Mouse (Mus musculus) kidney, adult 2 months (tissue): ENCODE measurements around the gene Aspm. TPM values are rescaled to one million over a fixed set of nuclear protein-coding genes. Genes with fewer than 3 reads are reported as not detected.

Experiments
- DNase-seq: peaks from one replicate; pipeline ENCODE4 v3.0.0; 2021
- H3K27ac ChIP-seq: fragments of 200-500 bp; 2 replicates; pipeline ENCODE4 v1.5.1; 2012; ENCODE audit warnings: low read depth, low read length, control low read depth, inconsistent platforms; ENCODE audit not compliant: insufficient read depth
- H3K27me3 ChIP-seq: fragments of 200-500 bp; replicated peaks from 2 replicates; pipeline ENCODE4 v1.6.1; 2012; ENCODE audit warnings: mild to moderate bottlenecking, moderate library complexity, low read length, inconsistent platforms; ENCODE audit not compliant: control insufficient read depth, insufficient read depth
- H3K36me3 ChIP-seq: fragments of 200-500 bp; 2 replicates; pipeline ENCODE4 v1.6.1; 2012; ENCODE audit warnings: mild to moderate bottlenecking, moderate library complexity, low read length, inconsistent platforms; ENCODE audit not compliant: control insufficient read depth, insufficient read depth
- H3K4me1 ChIP-seq: fragments of 200-500 bp; 2 replicates; pipeline ENCODE4 v1.6.1; 2011; ENCODE audit warnings: low read length; ENCODE audit not compliant: control insufficient read depth, insufficient read depth
- H3K4me3 ChIP-seq: fragments of 200-500 bp; 2 replicates; pipeline ENCODE4 v1.5.1; 2011; ENCODE audit warnings: mild to moderate bottlenecking, low read depth, low read length, control low read depth; ENCODE audit not compliant: insufficient read depth
- CTCF ChIP-seq: fragments of 200-500 bp; conservative IDR thresholded peaks from 2 replicates; pipeline ENCODE4 v1.5.1; 2011; ENCODE audit warnings: low read depth, mild to moderate bottlenecking, control low read depth, low read length, moderate library complexity, mixed read lengths; ENCODE audit not compliant: insufficient read depth, insufficient read length
- POLR2A ChIP-seq: fragments of 200-500 bp; IDR thresholded peaks from one replicate; pipeline ENCODE4 v1.6.1; 2011; ENCODE audit warnings: low read depth, low read length, control low read depth
- WGBS: fragments of 180-500 bp; shearing (Covaris S2); methylation state at CpG from one replicate; pipeline ENCODE4 v1.1.7; 2018; 5-methylcytosine and 5-hydroxymethylcytosine counted together
- polyA plus RNA-seq: library from polyadenylated mRNA; depleted of rRNA; stranded (reverse); fragments of >200 nt; gene quantifications from 2 replicates; pipeline ENCODE4 v1.2.3, GENCODE M21; 2012

Aspm gene
- polyA plus RNA-seq, 1 experiment, result 0.23 TPM

DNA sequence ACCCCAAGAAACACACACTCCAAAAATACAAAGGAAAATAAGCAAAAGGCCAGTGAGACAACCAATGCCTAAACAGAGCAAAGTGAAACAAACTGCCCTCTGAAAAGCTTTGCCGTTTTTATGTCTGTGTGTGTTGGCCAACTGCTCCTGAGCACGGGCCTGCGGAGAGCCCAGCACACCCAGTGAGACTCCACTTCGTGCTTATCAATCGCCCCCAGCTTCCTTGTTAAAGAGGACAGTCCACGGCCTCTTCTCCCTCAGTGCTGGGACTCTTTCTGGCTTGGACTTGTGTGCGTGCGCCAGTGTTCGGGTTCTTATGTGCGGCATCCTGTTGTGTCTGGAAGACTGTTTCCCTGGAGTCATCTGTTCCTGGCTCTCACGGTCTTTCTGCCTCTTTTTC lies 11.4 kb downstream of the Aspm start:
- no peak for DNase-seq
- Histone ChIP-seq H3K36me3 (no peaks in the 10 kb centered on the region), H3K27ac (no peak overlapping the region), H3K27me3 (no peaks in the 10 kb centered on the region), H3K4me1 (no peaks in the 10 kb centered on the region), H3K4me3 (no peak overlapping the region)
- 92% methylated on average over 11 of the region's 11 CpGs for WGBS
- TF ChIP-seq POLR2A (no peak), CTCF (no peak)

DNA sequence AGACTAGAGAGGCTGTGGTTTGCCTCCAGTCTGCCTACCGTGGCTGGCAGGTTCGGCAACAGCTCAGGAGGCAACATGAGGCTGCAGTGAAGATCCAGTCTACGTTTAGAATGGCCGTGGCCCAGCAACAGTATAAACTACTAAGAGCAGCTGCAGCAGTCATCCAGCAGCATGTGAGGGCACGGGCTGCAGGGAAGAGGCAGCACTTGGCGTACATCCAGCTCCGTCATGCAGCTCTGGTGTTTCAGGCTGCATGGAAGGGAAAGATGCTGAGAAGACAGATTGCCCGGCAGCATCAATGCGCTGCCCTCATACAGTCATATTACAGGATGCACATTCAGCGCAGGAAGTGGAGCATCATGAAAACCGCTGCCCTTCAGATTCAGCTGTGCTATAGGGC lies 24.3 kb downstream of the Aspm start:
- Histone ChIP-seq H3K4me1 (no peaks in the 10 kb centered on the region), H3K27me3 (no peaks in the 10 kb centered on the region), H3K36me3 (no peaks in the 10 kb centered on the region), H3K27ac (no peak overlapping the region), H3K4me3 (no peak overlapping the region)
- no peak for DNase-seq
- TF ChIP-seq CTCF (no peak), POLR2A (no peak)
- 92% methylated on average over 11 of the region's 11 CpGs for WGBS

DNA sequence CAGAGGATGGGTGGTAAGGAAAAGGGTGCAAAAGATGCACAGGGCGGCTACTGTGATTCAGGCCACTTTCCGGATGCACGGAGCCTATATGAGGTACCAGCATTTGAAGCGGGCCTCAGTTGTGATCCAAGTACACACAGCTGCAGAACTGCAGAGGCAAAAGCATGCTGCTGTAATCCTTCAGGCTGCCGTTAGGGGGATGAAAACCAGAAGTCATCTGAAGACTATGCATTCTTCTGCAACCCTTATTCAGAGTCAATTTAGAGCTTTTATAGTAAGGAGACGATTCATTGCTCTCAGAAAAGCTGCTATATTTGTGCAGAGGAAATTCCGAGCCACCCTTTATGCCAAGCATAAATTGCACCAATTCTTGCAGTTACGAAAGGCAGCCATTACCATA lies 25.7 kb downstream of the Aspm start:
- WGBS, result 94% methylated on average over 8 of the region's 8 CpGs

DNA sequence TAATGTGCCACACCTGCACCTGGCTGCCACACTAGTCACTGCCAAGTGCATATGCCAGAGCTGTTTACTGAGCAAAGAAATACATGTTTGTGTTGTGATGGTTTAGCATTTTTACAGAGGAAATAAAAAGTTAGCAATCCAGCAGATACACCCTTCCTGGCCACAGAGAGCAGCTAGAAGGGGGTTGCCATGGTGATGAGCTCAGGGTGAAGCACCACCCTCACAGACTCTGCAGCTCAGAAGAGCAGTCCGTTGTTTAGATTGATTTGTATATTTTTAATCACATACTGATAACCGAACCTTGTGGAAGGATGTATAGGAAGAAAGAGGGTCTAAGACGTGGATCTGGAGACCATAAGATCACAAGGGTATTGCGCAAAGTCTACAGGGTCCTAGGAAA lies 26.6 kb downstream of the Aspm start:
- DNase-seq, result no peak
- Histone ChIP-seq H3K4me1 (no peaks in the 10 kb centered on the region), H3K27me3 (no peaks in the 10 kb centered on the region), H3K4me3 (no peak overlapping the region), H3K27ac (no peak overlapping the region), H3K36me3 (no peaks in the 10 kb centered on the region)
- TF ChIP-seq CTCF, result no peak
- no peak for TF ChIP-seq POLR2A
- 86% methylated on average over 4 of the region's 4 CpGs for WGBS

More for the DNA sequence above, 25.7 kb downstream of the Aspm start:
- Histone ChIP-seq H3K4me1 (no peaks in the 10 kb centered on the region), H3K36me3 (no peaks in the 10 kb centered on the region), H3K27ac (no peak overlapping the region), H3K4me3 (no peak overlapping the region), H3K27me3 (no peaks in the 10 kb centered on the region)
- DNase-seq, result no peak
- TF ChIP-seq POLR2A, result no peak
- TF ChIP-seq CTCF, result no peak

DNA sequence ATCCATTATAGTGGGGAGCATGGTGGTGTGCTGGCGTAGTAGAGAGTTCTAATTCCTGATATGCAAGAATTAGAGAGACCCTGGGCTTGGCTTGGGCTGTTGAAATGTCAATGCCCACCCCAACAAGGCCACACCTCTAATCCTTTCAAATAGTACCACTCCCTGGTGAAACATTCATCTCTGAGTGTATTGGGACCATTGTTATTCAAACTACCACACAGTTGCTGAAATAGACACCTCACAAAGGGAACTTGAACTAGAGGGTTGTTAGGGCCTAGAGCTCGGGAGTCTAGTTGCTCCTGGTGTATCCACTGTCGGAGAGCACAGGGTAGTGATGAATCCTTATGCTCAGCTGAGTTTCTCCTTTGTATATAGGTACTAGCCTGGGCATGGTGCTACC lies 40.1 kb downstream of the Aspm start:
- WGBS, result 95% methylated on average over 3 of the region's 3 CpGs
- no peak for TF ChIP-seq POLR2A
- TF ChIP-seq CTCF, result no peak
- Histone ChIP-seq H3K27ac (no peak overlapping the region), H3K4me1 (no peaks in the 10 kb centered on the region), H3K27me3 (no peaks in the 10 kb centered on the region), H3K36me3 (no peaks in the 10 kb centered on the region), H3K4me3 (no peak overlapping the region)
- DNase-seq, result no peak

DNA sequence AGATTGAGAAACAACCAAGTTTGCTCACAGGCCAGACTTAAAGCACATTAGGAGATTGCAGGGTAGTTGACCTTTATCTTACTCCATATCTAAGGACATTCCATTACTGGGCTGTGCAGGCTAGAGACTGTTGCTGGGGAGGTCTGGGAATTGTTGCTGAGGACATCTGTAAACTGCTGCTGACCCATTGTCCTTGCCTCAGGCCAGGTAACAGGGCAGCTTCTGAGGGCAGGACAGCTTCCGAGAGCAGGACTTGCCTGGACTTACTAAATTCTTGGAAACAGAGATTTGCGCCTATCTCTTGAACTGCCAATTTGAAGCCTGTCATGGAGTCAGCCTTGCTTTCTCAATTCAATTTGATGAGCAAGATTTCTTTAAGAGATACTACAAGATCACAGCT lies 40.8 kb downstream of the Aspm start:
- DNase-seq, result no peak
- 94% methylated on average over 2 of the region's 2 CpGs for WGBS
- TF ChIP-seq CTCF (no peak), POLR2A (no peak)
- H3K4me1 ChIP-seq, result no peaks in the 10 kb centered on the region
- H3K27me3 ChIP-seq, result no peaks in the 10 kb centered on the region
- no peak overlapping the region for H3K27ac ChIP-seq
- no peak overlapping the region for H3K4me3 ChIP-seq
- H3K36me3 ChIP-seq, result no peaks in the 10 kb centered on the region

DNA sequence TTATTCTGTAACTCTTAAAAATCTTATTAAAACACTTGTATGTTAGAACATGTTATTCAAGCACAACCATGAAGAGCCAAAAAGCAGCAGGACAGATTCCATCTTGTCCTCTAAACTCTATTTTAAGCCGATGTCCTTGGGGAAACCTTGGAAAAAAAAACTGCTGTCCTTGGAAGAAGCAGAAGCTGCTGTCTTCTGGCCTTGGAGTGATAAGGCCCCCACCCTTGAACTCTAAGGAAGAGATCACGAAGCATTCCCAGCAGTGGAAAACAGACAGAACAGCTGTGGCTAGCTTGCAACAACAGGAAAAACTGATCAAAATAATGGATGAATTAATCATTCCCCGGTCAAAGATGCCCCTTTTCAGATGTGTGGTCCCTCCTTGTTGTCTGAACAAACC lies 41.6 kb downstream of the Aspm start:
- no peak overlapping the region for H3K27ac ChIP-seq
- no peak overlapping the region for H3K4me3 ChIP-seq
- H3K4me1 ChIP-seq, result no peaks in the 10 kb centered on the region; the same call in 1 of the 2 replicates
- DNase-seq, result no peak
- H3K27me3 ChIP-seq, result no peaks in the 10 kb centered on the region
- no peaks in the 10 kb centered on the region for H3K36me3 ChIP-seq
- 79% methylated on average over 3 of the region's 3 CpGs for WGBS
- TF ChIP-seq POLR2A, result no peak
- no peak for TF ChIP-seq CTCF

DNA sequence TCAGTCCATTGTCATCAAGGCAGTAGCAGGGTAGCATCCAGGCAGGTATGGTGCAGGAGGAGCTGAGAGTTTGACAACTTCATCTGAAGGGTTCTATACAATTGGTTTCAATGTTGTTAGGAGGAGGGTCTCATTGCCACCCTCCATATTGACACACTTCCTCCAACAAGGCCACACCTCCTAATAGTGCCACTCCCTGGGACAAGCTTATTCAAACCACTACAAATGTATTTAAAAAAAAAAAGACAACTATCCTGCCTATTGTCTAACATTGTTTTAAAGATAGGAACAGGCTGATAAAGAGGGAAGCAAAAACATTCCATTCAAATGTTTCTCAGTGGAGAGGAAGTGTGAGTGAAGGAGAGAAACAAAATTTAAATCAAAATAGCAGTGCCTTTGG lies 45.2 kb downstream of the Aspm start:
- H3K27me3 ChIP-seq, result no peaks in the 10 kb centered on the region
- no peak overlapping the region for H3K4me3 ChIP-seq
- TF ChIP-seq POLR2A (no peak), CTCF (no peak)
- no peaks in the 10 kb centered on the region; the same call in 1 of the 2 replicates for H3K4me1 ChIP-seq
- H3K27ac ChIP-seq, result no peak overlapping the region
- no peaks in the 10 kb centered on the region for H3K36me3 ChIP-seq
- DNase-seq, result no peak
